Mouse (Mus musculus) cerebellum, adult 2 months (tissue): Measurements from ENCODE around the gene Mzf1. TPM values are rescaled to one million over a fixed set of nuclear protein-coding genes. Genes with fewer than 3 reads are reported as not detected.
A peak's percentile ranks its signal among the peaks of the same experiment; 100 is the strongest.

Experiments used
- DNase-seq, 2 experiments: peaks; one replicate each; pipeline ENCODE4 v3.0.0; 2021
- H3K27ac ChIP-seq: fragments of 200-500 bp; 2 replicates; pipeline ENCODE4 v1.5.1; 2012; ENCODE audit warnings: low read length, control low read depth, inconsistent platforms; ENCODE audit not compliant: insufficient read depth
- H3K27me3 ChIP-seq: fragments of 200-500 bp; 2 replicates; pipeline ENCODE4 v1.6.1; 2012; ENCODE audit warnings: inconsistent platforms, mild to moderate bottlenecking, low read length, moderate library complexity; ENCODE audit not compliant: control insufficient read depth, insufficient read depth
- H3K4me1 ChIP-seq: fragments of 200-500 bp; 2 replicates; pipeline ENCODE4 v1.6.1; 2011; ENCODE audit warnings: low read length; ENCODE audit not compliant: control insufficient read depth, insufficient read depth
- H3K4me3 ChIP-seq: fragments of 200-500 bp; replicated peaks from 2 replicates; pipeline ENCODE3; 2011; ENCODE audit warnings: mild to moderate bottlenecking, low read depth, low read length, control low read depth; ENCODE audit not compliant: insufficient read depth
- CTCF ChIP-seq: fragments of 200-500 bp; IDR thresholded peaks from 2 replicates; pipeline ENCODE4 v1.5.1; 2011; ENCODE audit warnings: low read depth, mild to moderate bottlenecking, control low read depth, low read length, moderate library complexity, borderline replicate concordance; ENCODE audit not compliant: insufficient read depth
- POLR2A ChIP-seq: fragments of 200-500 bp; IDR thresholded peaks from 2 replicates; pipeline ENCODE4 v1.6.1; 2011; ENCODE audit warnings: low read length, control low read depth, borderline replicate concordance; ENCODE audit not compliant: insufficient read depth
- WGBS: fragments of 180-500 bp; shearing (Covaris S2); methylation state at CpG from one replicate; pipeline ENCODE4 v1.1.7; 2018; 5-methylcytosine and 5-hydroxymethylcytosine counted together
- polyA plus RNA-seq: library from polyadenylated mRNA; depleted of rRNA; stranded (reverse); fragments of >200 nt; gene quantifications from 2 replicates; pipeline ENCODE4 v1.2.3, GENCODE M21; 2012; rRNA removed

Gene Mzf1
- polyA plus RNA-seq, 1 experiment: 4.6 TPM

- H3K4me3 ChIP-seq: no peak overlapping the region
- peaks cover 18% of the 10 kb centered on the region for H3K4me1 ChIP-seq
- H3K27ac ChIP-seq: 0 out of 2 replicates have a peak overlapping the region, but pooled peaks have one; percentile 12
- DNase-seq: peak; percentile 45 to 48
- 17% methylated on average over 17 of the region's 17 CpGs for WGBS
- TF ChIP-seq POLR2A: no peak
- TF ChIP-seq CTCF: no peak
- no peaks in the 10 kb centered on the region for H3K27me3 ChIP-seq
These were observed 48.6 kb downstream of the Mzf1 start for GRCm38 (mm10) chr7:13006011-13006410.

- 73% methylated on average over 5 of the region's 5 CpGs for WGBS
- DNase-seq: no peak
- H3K27me3 ChIP-seq: no peaks in the 10 kb centered on the region
- no peak overlapping the region for H3K4me3 ChIP-seq
- H3K4me1 ChIP-seq: peaks cover 14% of the 10 kb centered on the region
- TF ChIP-seq CTCF: no peak
- TF ChIP-seq POLR2A: no peak
- no peak overlapping the region for H3K27ac ChIP-seq
These were observed 51.2 kb downstream of the Mzf1 start for GRCm38 (mm10) chr7:13003380-13003779.

GRCm38 (mm10) chr7:13001584-13001983 lies 53.0 kb downstream of the Mzf1 start:
- no peak for DNase-seq
- H3K4me1 ChIP-seq: peaks cover 10% of the 10 kb centered on the region
- WGBS: 83% methylated on average over 1 of the region's 1 CpGs
- TF ChIP-seq POLR2A (no peak), CTCF (no peak)
- no peak overlapping the region for H3K27ac ChIP-seq
- H3K4me3 ChIP-seq: no peak overlapping the region
- no peaks in the 10 kb centered on the region for H3K27me3 ChIP-seq

- WGBS: 81% methylated on average over 3 of the region's 3 CpGs
- TF ChIP-seq POLR2A: no peak
- no peak for TF ChIP-seq CTCF
- no peak within 1 kb of the TSS for H3K27ac ChIP-seq
- H3K4me3 ChIP-seq: no peak within 1 kb of the TSS
- no peaks in the 10 kb centered on the region for H3K4me1 ChIP-seq
- H3K27me3 ChIP-seq: no peaks in the 10 kb centered on the region
- no peak for DNase-seq
These were observed 55.7 kb downstream of the Mzf1 start, which contains the start of gene Trim28 for GRCm38 (mm10) chr7:12998851-12999250. TSS of gene Trim28 (plus strand) at chr7:12999114.

- DNase-seq: no peak
- Histone ChIP-seq H3K27ac (no peak within 1 kb of the TSS), H3K4me3 (no peak within 1 kb of the TSS), H3K27me3 (no peaks in the 10 kb centered on the region), H3K4me1 (no peaks in the 10 kb centered on the region)
- 71% methylated on average over 5 of the region's 5 CpGs for WGBS
- TF ChIP-seq CTCF (no peak), POLR2A (no peak)
These were observed 56.5 kb downstream of the Mzf1 start, which contains the start of gene Slc27a5 for GRCm38 (mm10) chr7:12998053-12998452. TSS of gene Slc27a5 (minus strand) at chr7:12998192.

- no peaks in the 10 kb centered on the region for H3K4me1 ChIP-seq
- no peaks in the 10 kb centered on the region for H3K27me3 ChIP-seq
- TF ChIP-seq POLR2A: no peak
- TF ChIP-seq CTCF: no peak
- no peak overlapping the region for H3K27ac ChIP-seq
- no peak for DNase-seq
- no peak overlapping the region for H3K4me3 ChIP-seq
- WGBS: 67% methylated on average over 5 of the region's 5 CpGs
These were observed 57.3 kb downstream of the Mzf1 start for GRCm38 (mm10) chr7:12997230-12997629.

- no peak overlapping the region for H3K4me3 ChIP-seq
- no peak overlapping the region for H3K27ac ChIP-seq
- no peaks in the 10 kb centered on the region for H3K4me1 ChIP-seq
- TF ChIP-seq POLR2A: no peak
- TF ChIP-seq CTCF: no peak
- H3K27me3 ChIP-seq: no peaks in the 10 kb centered on the region
- no peak for DNase-seq
These were observed 58.7 kb downstream of the Mzf1 start for GRCm38 (mm10) chr7:12995862-12996261.

GRCm38 (mm10) chr7:12993148-12993547 lies 61.4 kb downstream of the Mzf1 start:
- no peak for TF ChIP-seq POLR2A
- no peak for TF ChIP-seq CTCF

More at GRCm38 (mm10) chr7:12993148-12993547, 61.4 kb downstream of the Mzf1 start:
- no peak overlapping the region for H3K27ac ChIP-seq
- H3K4me1 ChIP-seq: no peaks in the 10 kb centered on the region
- 90% methylated on average over 10 of the region's 10 CpGs for WGBS
- DNase-seq: no peak
- no peak overlapping the region for H3K4me3 ChIP-seq
- no peaks in the 10 kb centered on the region for H3K27me3 ChIP-seq

Other genes starting within 250 kb of the Mzf1 start
- gene Zfp329, start 235.9 kb downstream of the Mzf1 start, polyA plus RNA-seq: 16.3 and 16.7 TPM in 2 replicates
- gene Zfp110, start 220.0 kb downstream of the Mzf1 start, polyA plus RNA-seq: 12.6 and 13.5 TPM in 2 replicates
- 5.6 and 6.1 TPM in 2 replicates for gene Zfp128, start 173.6 kb downstream of the Mzf1 start, polyA plus RNA-seq
- gene Zscan22, start 156.9 kb downstream of the Mzf1 start, polyA plus RNA-seq: 13.1 and 14.0 TPM in 2 replicates
- 670 and 700 TPM in 2 replicates for gene Rps5, start 132.5 kb downstream of the Mzf1 start, polyA plus RNA-seq
- 2.6 and 3.5 TPM in 2 replicates for gene Rnf225, start 127.3 kb downstream of the Mzf1 start, polyA plus RNA-seq
- gene Zfp324, start 88.9 kb downstream of the Mzf1 start, polyA plus RNA-seq: 5.8 and 6.2 TPM in 2 replicates
- gene Zfp446, start 76.9 kb downstream of the Mzf1 start, polyA plus RNA-seq: 13.8 and 16.0 TPM in 2 replicates
- 1.7 and 2.1 TPM in 2 replicates for gene Slc27a5, start 56.6 kb downstream of the Mzf1 start, polyA plus RNA-seq
- gene Trim28, start 55.6 kb downstream of the Mzf1 start, polyA plus RNA-seq: 250 and 266 TPM in 2 replicates
- gene Zbtb45, start 44.7 kb downstream of the Mzf1 start, polyA plus RNA-seq: 31.9 and 33.5 TPM in 2 replicates
- 258 and 264 TPM in 2 replicates for gene Chmp2a, start 20.0 kb downstream of the Mzf1 start, polyA plus RNA-seq
- 376 and 405 TPM in 2 replicates for gene Ube2m, start 16.5 kb downstream of the Mzf1 start, polyA plus RNA-seq
- gene Vmn1r85, start 40.4 kb upstream of the Mzf1 start, polyA plus RNA-seq: not detected in 2 replicates
- not detected in 2 replicates for gene Vmn1r86, start 65.2 kb upstream of the Mzf1 start, polyA plus RNA-seq
- not detected in 2 replicates for gene Vmn1r87, start 85.4 kb upstream of the Mzf1 start, polyA plus RNA-seq
- gene Vmn1r88, start 104.8 kb upstream of the Mzf1 start, polyA plus RNA-seq: not detected in 2 replicates
- gene Vmn1r89, start 158.3 kb upstream of the Mzf1 start, polyA plus RNA-seq: not detected in 2 replicates
- gene Lig1, start 222.5 kb upstream of the Mzf1 start, polyA plus RNA-seq: 12.6 and 13.4 TPM in 2 replicates
- 11.0 and 11.3 TPM in 2 replicates for gene Zswim9, start 224.0 kb upstream of the Mzf1 start, polyA plus RNA-seq